Mouse (Mus musculus) lung, embryonic 14.5 days (tissue): ENCODE measurements at regions not wholly inside any gene's neighbourhood (a gene's known extent, or its start where the extent isn't known, plus 50 kb on each side); places are given as distances from the start of the nearest gene placed in this dataset.
"Not testable (repeated sequence)": the region's sequence is repeated elsewhere in the genome, so short reads cannot be mapped to it uniquely, and the experiment has no call there.

ENCODE experiments used
- ATAC-seq: fragments of 200-750 bp; cut with Nextera tagmentation; 2 replicates; pipeline ENCODE4 v1.8.0; 2017; ENCODE audit warnings: mild to moderate bottlenecking, moderate TSS enrichment, moderate library complexity; ENCODE audit not compliant: insufficient read depth
- DNase-seq: peaks from one replicate; pipeline ENCODE4 v3.0.0-alpha.2; 2015
- H3K27ac ChIP-seq: fragments of 300-500 bp; sonication (generic); 2 replicates; pipeline ENCODE4 v1.5.1; 2014; ENCODE audit warnings: low read depth, mild to moderate bottlenecking, moderate library complexity
- H3K27me3 ChIP-seq: fragments of 300-500 bp; sonication (generic); 2 replicates; pipeline ENCODE4 v1.6.1; 2014; ENCODE audit warnings: low read length, control low read depth; ENCODE audit not compliant: insufficient read depth
- H3K36me3 ChIP-seq: fragments of 300-500 bp; sonication (generic); 2 replicates; pipeline ENCODE4 v1.6.1; 2014; ENCODE audit warnings: control low read depth; ENCODE audit not compliant: insufficient read depth
- H3K4me1 ChIP-seq: fragments of 300-500 bp; sonication (generic); 2 replicates; pipeline ENCODE4 v1.6.1; 2014; ENCODE audit warnings: antibody characterized with exemption, control low read depth; ENCODE audit not compliant: insufficient read depth
- H3K4me2 ChIP-seq: fragments of 300-500 bp; sonication (generic); 2 replicates; pipeline ENCODE4 v1.6.1; 2014; ENCODE audit warnings: mild to moderate bottlenecking
- H3K4me3 ChIP-seq: fragments of 300-500 bp; sonication (generic); 2 replicates; pipeline ENCODE4 v1.5.1; 2014; ENCODE audit warnings: low read depth, low read length
- H3K9ac ChIP-seq: fragments of 300-500 bp; sonication (generic); 2 replicates; pipeline ENCODE4 v1.6.1; 2014
- H3K9me3 ChIP-seq: fragments of 300-500 bp; sonication (generic); 2 replicates; pipeline ENCODE4 v1.6.1; 2016; ENCODE audit warnings: low read depth, low read length, control low read depth
- CTCF ChIP-seq: IDR thresholded peaks from 2 replicates; pipeline ENCODE4 v1.5.1; 2016; ENCODE audit warnings: antibody characterized with exemption, low read depth
- whole genome bisulfite sequencing: fragments of 180-500 bp; shearing (Covaris S2); extraction: QIAGEN DNeasy Blood & Tissue Kit; methylation state at CpG from one replicate; pipeline ENCODE4 v1.1.7; 2014; 5-methylcytosine and 5-hydroxymethylcytosine counted together

- H3K4me1 ChIP-seq, result peaks cover 15% of the 10 kb centered on the region
- no peak overlapping the region for H3K4me3 ChIP-seq
- H3K4me2 ChIP-seq, result peak overlapping the region; percentile 38
- H3K27ac ChIP-seq, result no peak overlapping the region
- no peaks in the 10 kb centered on the region for H3K9me3 ChIP-seq
- no peaks in the 10 kb centered on the region for H3K36me3 ChIP-seq
- DNase-seq, result peak; percentile 50
- H3K9ac ChIP-seq, result no peak overlapping the region
- WGBS, result 34% methylated on average over 15 of the region's 15 CpGs
- no peaks in the 10 kb centered on the region for H3K27me3 ChIP-seq
- peak; percentile 88 for ATAC-seq
- no peak for TF ChIP-seq CTCF
These were observed 112.2 kb upstream of the Adgrf1 start for GRCm38 (mm10) chr17:43157781-43158501.

- H3K9me3 ChIP-seq, result no peaks in the 10 kb centered on the region
- DNase-seq, result peak; percentile 48
- TF ChIP-seq CTCF, result no peak
- ATAC-seq, result peak; percentile 72; the same call in 1 of the 2 replicates
- H3K4me2 ChIP-seq, result peak overlapping the region; percentile 38
- H3K27me3 ChIP-seq, result no peaks in the 10 kb centered on the region
- no peaks in the 10 kb centered on the region for H3K36me3 ChIP-seq
- H3K4me1 ChIP-seq, result peaks cover 15% of the 10 kb centered on the region
- H3K4me3 ChIP-seq, result no peak overlapping the region
- H3K27ac ChIP-seq, result no peak overlapping the region
- WGBS, result 12% methylated on average over 10 of the region's 10 CpGs
- no peak overlapping the region for H3K9ac ChIP-seq
These were observed 111.4 kb upstream of the Adgrf1 start for GRCm38 (mm10) chr17:43158741-43159140.

- DNase-seq, H3K9ac ChIP-seq, ATAC-seq, H3K4me2 ChIP-seq, H3K4me3 ChIP-seq, H3K36me3 ChIP-seq, H3K27me3 ChIP-seq, H3K27ac ChIP-seq, H3K9me3 ChIP-seq: not testable (repeated sequence)
- H3K4me1 ChIP-seq, result peaks cover 15% of the 10 kb centered on the region
- WGBS, result 65% methylated on average over 8 of the region's 10 CpGs
These were observed 108.8 kb upstream of the Adgrf1 start for GRCm38 (mm10) chr17:43161306-43161705.

- Histone ChIP-seq H3K9ac (no peak overlapping the region), H3K4me3 (no peak overlapping the region), H3K27ac (no peak overlapping the region), H3K36me3 (no peaks in the 10 kb centered on the region), H3K27me3 (no peaks in the 10 kb centered on the region), H3K4me1 (peaks cover 8% of the 10 kb centered on the region), H3K9me3 (no peaks in the 10 kb centered on the region), H3K4me2 (no peak overlapping the region)
- DNase-seq (no peak), ATAC-seq (no peak)
- no peak for TF ChIP-seq CTCF
- WGBS, result 88% methylated on average over 4 of the region's 4 CpGs
These were observed 107.0 kb upstream of the Adgrf1 start for GRCm38 (mm10) chr17:43163126-43163525.

- H3K27ac ChIP-seq, result no peak overlapping the region
- DNase-seq (no peak), ATAC-seq (no peak)
These were observed 104.0 kb upstream of the Adgrf1 start for GRCm38 (mm10) chr17:43166091-43166490.

GRCm38 (mm10) chr17:43169435-43169834 lies 100.7 kb upstream of the Adgrf1 start:
- H3K4me3 ChIP-seq, result no peak overlapping the region
- H3K36me3 ChIP-seq, result no peaks in the 10 kb centered on the region
- H3K27ac ChIP-seq, result no peak overlapping the region
- no peak overlapping the region for H3K4me2 ChIP-seq
- WGBS, result 82% methylated on average over 1 of the region's 1 CpGs
- no peak for TF ChIP-seq CTCF
- DNase-seq (no peak), ATAC-seq (no peak)
- no peaks in the 10 kb centered on the region for H3K9me3 ChIP-seq
- no peak overlapping the region for H3K9ac ChIP-seq
- no peaks in the 10 kb centered on the region for H3K27me3 ChIP-seq
- no peaks in the 10 kb centered on the region for H3K4me1 ChIP-seq

More at GRCm38 (mm10) chr17:43166091-43166490, 104.0 kb upstream of the Adgrf1 start:
- no peak for TF ChIP-seq CTCF
- no peaks in the 10 kb centered on the region for H3K27me3 ChIP-seq
- no peak overlapping the region for H3K9ac ChIP-seq
- H3K4me3 ChIP-seq, result no peak overlapping the region
- 52% methylated on average over 4 of the region's 4 CpGs for WGBS
- no peaks in the 10 kb centered on the region for H3K4me1 ChIP-seq
- no peak overlapping the region for H3K4me2 ChIP-seq
- H3K36me3 ChIP-seq, result no peaks in the 10 kb centered on the region
- H3K9me3 ChIP-seq, result no peaks in the 10 kb centered on the region

- no peak overlapping the region for H3K9ac ChIP-seq
- DNase-seq, result no peak
- H3K36me3 ChIP-seq, result no peaks in the 10 kb centered on the region
- ATAC-seq, result no peak
- no peaks in the 10 kb centered on the region for H3K27me3 ChIP-seq
- H3K4me3 ChIP-seq, result no peak overlapping the region
- no peak for TF ChIP-seq CTCF
- H3K4me2 ChIP-seq, result no peak overlapping the region
- H3K27ac ChIP-seq, result no peak overlapping the region
- H3K4me1 ChIP-seq, result no peaks in the 10 kb centered on the region
- H3K9me3 ChIP-seq, result no peaks in the 10 kb centered on the region
- WGBS, result 65% methylated on average over 6 of the region's 6 CpGs
These were observed 97.4 kb upstream of the Adgrf1 start for GRCm38 (mm10) chr17:43172657-43173165.
